Mouse (Mus musculus) spleen, adult 2 months (tissue): ENCODE data around the gene Ank2. TPM values are rescaled to one million over a fixed set of nuclear protein-coding genes. Genes with fewer than 3 reads are reported as not detected.

Experiments used
- DNase-seq, 2 experiments: peaks; one replicate each; pipeline versions ENCODE4 v3.0.0 to v3.0.0-alpha.2; 2012 to 2021; ENCODE audit warnings: low spot score in 2 of 2, low read depth in 1 of 2
- H3K27ac ChIP-seq: fragments of 200-500 bp; 2 replicates; pipeline ENCODE4 v1.5.1; 2012; ENCODE audit warnings: low read length, inconsistent platforms; ENCODE audit not compliant: insufficient read depth
- H3K27me3 ChIP-seq: fragments of 200-500 bp; 2 replicates; pipeline ENCODE4 v1.6.1; 2012; ENCODE audit warnings: mild to moderate bottlenecking, moderate library complexity, low read length, inconsistent platforms; ENCODE audit not compliant: control insufficient read depth, insufficient read depth
- H3K36me3 ChIP-seq: fragments of 200-500 bp; 2 replicates; pipeline ENCODE4 v1.6.1; 2012; ENCODE audit warnings: mild to moderate bottlenecking, low read length, inconsistent platforms; ENCODE audit not compliant: control insufficient read depth, insufficient read depth
- H3K4me1 ChIP-seq: fragments of 200-500 bp; 2 replicates; pipeline ENCODE4 v1.6.1; 2011; ENCODE audit warnings: inconsistent platforms; ENCODE audit not compliant: control insufficient read depth, insufficient read depth, insufficient read length
- H3K4me3 ChIP-seq: fragments of 200-500 bp; 2 replicates; pipeline ENCODE4 v1.5.1; 2011; ENCODE audit warnings: mild to moderate bottlenecking, inconsistent platforms; ENCODE audit not compliant: insufficient read depth, insufficient read length; ENCODE audit errors: extremely low read depth
- CTCF ChIP-seq: fragments of 200-500 bp; IDR thresholded peaks from 2 replicates; pipeline ENCODE4 v1.5.1; 2011; ENCODE audit warnings: mild to moderate bottlenecking, inconsistent platforms; ENCODE audit not compliant: insufficient read depth, insufficient read length, insufficient replicate concordance; ENCODE audit errors: extremely low read depth
- POLR2A ChIP-seq: fragments of 200-500 bp; IDR thresholded peaks from 2 replicates; pipeline ENCODE4 v1.6.1; 2011; ENCODE audit warnings: low read depth, low read length, inconsistent platforms
- WGBS: fragments of 180-500 bp; shearing (Covaris S2); methylation state at CpG from one replicate; pipeline ENCODE4 v1.1.7; 2018; 5-methylcytosine and 5-hydroxymethylcytosine counted together
- polyA plus RNA-seq: library from polyadenylated mRNA; depleted of rRNA; stranded (reverse); fragments of >200 nt; gene quantifications from 2 replicates; pipeline ENCODE4 v1.2.3, GENCODE M21; 2012

Gene Ank2
- polyA plus RNA-seq, 1 experiment, result 2.1 TPM

DNA sequence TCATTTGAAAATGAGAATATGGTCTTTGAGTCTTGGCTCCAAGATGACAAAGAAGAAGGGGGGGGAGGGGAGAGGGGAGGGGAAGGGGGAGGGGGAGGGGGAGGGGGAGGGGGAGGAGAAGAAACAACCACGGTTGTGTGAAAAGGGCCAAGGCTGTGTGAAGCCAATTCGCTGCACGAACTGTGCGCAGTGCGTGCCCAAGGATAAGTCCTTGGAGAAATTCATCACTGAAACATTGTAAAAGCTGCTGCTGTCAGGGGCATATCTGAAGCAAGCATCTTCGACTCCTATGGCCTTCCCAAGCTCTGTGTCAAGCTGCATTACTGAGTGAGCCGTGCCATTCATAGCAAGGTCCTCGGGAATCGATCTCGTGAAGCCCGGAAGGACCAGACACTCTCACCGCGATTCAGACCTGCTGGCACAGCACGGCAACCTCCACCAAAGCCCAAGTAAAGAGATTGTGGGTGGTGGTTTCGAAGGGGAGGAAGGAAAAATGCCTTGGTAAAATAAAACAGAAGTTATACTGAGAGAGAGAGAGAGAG is 13.7 kb upstream of the Ank2 start:
- 81% methylated on average over 15 of the region's 15 CpGs for WGBS
- H3K4me3 ChIP-seq, result no peak overlapping the region
- H3K27me3 ChIP-seq, result no peaks in the 10 kb centered on the region
- no peak for DNase-seq
- H3K4me1 ChIP-seq, result no peaks in the 10 kb centered on the region
- H3K27ac ChIP-seq, result no peak overlapping the region
- TF ChIP-seq CTCF (no peak), POLR2A (no peak)
- no peaks in the 10 kb centered on the region for H3K36me3 ChIP-seq

DNA sequence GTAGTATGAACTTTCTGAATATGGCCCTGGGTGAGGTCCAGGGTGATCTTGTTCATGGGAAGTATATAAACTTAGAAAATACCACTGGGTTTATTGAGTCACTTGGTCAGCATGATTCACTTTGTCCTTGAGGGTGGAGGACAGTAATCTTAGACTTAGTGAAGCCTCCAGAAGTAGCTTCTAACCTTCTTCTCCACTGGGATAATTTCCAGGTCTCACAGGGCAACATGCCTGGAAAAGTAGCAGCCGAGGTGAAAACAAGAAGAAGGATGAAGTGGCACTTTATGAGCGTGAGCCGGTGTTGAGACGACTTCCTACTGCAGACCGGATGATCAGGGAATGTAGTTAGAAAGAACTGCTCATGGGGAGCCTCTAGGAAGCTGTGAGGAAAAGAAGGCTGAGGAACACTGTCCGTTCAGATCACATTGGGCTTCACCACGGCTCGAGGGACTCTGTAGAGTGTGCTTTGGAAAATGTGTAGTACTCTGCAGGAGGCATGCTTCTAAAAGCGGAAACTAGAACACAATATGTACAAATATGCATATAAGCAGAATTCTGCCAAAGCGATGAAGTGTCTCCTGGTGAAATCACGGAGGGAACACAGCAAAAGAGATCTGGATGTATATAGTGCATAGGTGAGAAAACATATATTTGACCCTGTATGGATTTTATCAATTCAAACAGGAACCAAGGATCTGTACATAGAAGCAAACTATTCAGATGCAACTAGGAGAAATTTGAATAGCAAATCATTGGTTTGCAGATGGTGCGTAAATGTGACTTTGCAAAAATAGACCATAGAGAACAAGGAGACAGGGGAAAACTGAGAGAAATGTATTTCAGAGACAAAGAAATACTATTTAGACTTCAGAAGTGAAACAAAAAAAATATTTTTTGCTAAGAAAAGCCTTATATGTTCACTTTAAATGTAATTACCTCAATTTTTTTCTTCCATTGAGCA is 12.9 kb upstream of the Ank2 start:
- H3K36me3 ChIP-seq, result no peaks in the 10 kb centered on the region
- no peaks in the 10 kb centered on the region for H3K4me1 ChIP-seq
- 78% methylated on average over 12 of the region's 12 CpGs for WGBS
- no peak overlapping the region for H3K4me3 ChIP-seq
- no peak for DNase-seq
- H3K27me3 ChIP-seq, result no peaks in the 10 kb centered on the region
- no peak overlapping the region for H3K27ac ChIP-seq
- TF ChIP-seq POLR2A (no peak), CTCF (no peak)

GRCm38 (mm10) chr3:127507878-127508783 is 9.0 kb upstream of the Ank2 start:
- TF ChIP-seq CTCF (no peak), POLR2A (no peak)
- DNase-seq, result no peak
- 87% methylated on average over 15 of the region's 15 CpGs for WGBS

DNA sequence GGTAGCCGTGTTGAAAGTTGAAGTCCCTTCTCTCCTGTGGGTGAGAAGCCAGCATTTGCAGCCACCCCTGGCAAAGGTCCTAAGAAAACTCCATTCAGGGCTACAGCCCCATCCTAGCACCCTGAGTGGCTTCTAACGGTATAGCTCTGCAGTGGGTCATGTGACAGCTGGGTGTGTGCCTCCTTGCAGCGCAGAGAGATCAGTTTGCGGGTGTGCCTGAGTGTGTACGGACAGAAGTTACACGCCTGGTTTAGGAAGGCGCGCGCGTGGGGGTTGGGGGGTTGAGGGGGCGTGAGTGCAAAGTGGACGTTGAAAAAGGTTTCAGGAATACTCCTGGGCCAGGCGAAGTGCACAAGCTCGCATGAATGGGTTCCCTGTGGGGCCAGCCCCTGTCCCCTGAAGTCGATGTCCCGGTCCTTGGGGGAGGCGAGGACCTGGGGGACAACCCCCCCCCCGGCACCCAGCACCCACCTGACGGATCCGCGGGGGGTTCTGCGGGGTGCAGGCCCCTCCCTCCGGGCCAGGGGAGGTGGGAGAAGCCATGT is 881 bp downstream of the Ank2 start:
- no peaks in the 10 kb centered on the region for H3K4me1 ChIP-seq
- 4% methylated on average over 23 of the region's 23 CpGs for WGBS
- peaks cover 10% of the 10 kb centered on the region for H3K27me3 ChIP-seq
- TF ChIP-seq POLR2A (no peak), CTCF (no peak)
- H3K27ac ChIP-seq, result no peak overlapping the region
- no peak for DNase-seq
- H3K36me3 ChIP-seq, result no peaks in the 10 kb centered on the region
- peak overlapping the region; percentile 27; the same call in 1 of the 2 replicates for H3K4me3 ChIP-seq

More at GRCm38 (mm10) chr3:127507878-127508783, 9.0 kb upstream of the Ank2 start:
- Histone ChIP-seq H3K27me3 (no peaks in the 10 kb centered on the region), H3K27ac (no peak overlapping the region), H3K4me1 (no peaks in the 10 kb centered on the region), H3K4me3 (no peak overlapping the region), H3K36me3 (no peaks in the 10 kb centered on the region)

DNA sequence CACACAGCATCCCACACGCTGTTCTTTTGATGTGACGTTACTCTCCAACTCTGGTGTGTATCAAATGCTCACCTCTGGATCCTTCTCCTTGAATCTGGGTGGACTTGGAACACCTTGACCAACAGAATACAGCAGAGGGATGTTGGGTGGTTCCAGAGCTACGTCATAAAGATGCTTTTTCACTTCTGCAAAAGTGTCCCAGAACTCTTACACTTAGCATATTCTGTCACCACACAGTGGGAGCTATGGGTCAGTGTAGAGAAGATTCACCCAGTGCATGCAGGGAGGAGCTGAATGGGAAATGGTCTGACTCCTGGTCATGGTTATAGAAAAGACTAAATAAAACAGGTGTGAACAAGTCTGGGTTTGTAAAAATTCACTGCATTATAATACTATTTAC is 6.5 kb downstream of the Ank2 start:
- Histone ChIP-seq H3K4me3 (no peak overlapping the region), H3K36me3 (no peaks in the 10 kb centered on the region), H3K27ac (no peak overlapping the region), H3K27me3 (no peaks in the 10 kb centered on the region), H3K4me1 (no peaks in the 10 kb centered on the region)
- TF ChIP-seq CTCF (no peak), POLR2A (no peak)
- no peak for DNase-seq
- 79% methylated on average over 3 of the region's 3 CpGs for WGBS

- no peaks in the 10 kb centered on the region for H3K4me1 ChIP-seq
- DNase-seq, result no peak
- no peak overlapping the region for H3K27ac ChIP-seq
- no peaks in the 10 kb centered on the region for H3K36me3 ChIP-seq
- H3K27me3 ChIP-seq, result no peaks in the 10 kb centered on the region
- TF ChIP-seq CTCF (no peak), POLR2A (no peak)
- no peak overlapping the region for H3K4me3 ChIP-seq
- WGBS, result 86% methylated on average over 7 of the region's 7 CpGs
These were observed 11.8 kb downstream of the Ank2 start for GRCm38 (mm10) chr3:127487302-127487701.
